Mouse (Mus musculus): ENCODE data around the gene Gm20388. TPM values are rescaled to one million over a fixed set of nuclear protein-coding genes. Genes with fewer than 3 reads are reported as not detected.

Gene Gm20388
- polyA plus RNA-seq, 1 experiment from 2014 or later = 5.3 TPM

DNA sequence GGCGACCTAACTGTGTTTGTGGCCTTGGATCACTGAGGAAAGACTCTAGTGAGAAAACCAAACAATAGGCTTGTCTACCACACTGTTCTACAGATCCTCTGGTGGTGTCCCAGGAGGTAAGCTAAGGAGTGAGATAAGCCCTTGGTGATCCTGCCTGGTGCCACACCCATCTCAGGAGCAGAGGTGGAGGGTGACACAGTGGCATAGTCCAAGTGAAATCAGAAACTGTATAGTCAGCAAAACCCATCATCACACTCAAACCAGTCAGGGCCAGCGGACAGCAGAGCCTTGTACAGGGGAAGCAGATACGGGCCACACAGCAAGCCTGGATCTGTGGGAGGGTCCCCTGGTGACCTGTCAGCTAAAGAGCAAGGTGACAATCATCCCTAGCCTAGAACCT is 1454.5 kb downstream of the Gm20388 start:
- Histone ChIP-seq H3K27me3 (replicated peaks; ENCODE audit: control insufficient read depth, insufficient read depth, low read length) (no peaks in the 10 kb centered on the region; the same call in 1 of the 2 replicates), H3K9ac (ENCODE audit: low read depth, low read length) (no peak overlapping the region), H3K4me3 (ENCODE audit: low read depth, low read length) (no peak overlapping the region), H3K27ac (ENCODE audit: low read depth, low read length) (no peak overlapping the region), H3K4me1 (replicated peaks; ENCODE audit: control insufficient read depth, insufficient read depth, low read length) (0 out of 2 replicates have a peak, but pooled peaks cover 3% of the 10 kb centered on the region), H3K9me3 (ENCODE audit: control insufficient read depth, low read length) (no peaks in the 10 kb centered on the region), H3K4me2 (no peak overlapping the region), H3K36me3 (ENCODE audit: control insufficient read depth, insufficient read depth, low read length) (no peaks in the 10 kb centered on the region)
- ATAC-seq (replicated peaks; ENCODE audit: low FRiP score) (no peak), DNase-seq (ENCODE audit: low spot score) (no peak)
- WGBS = 71% methylated on average over 3 of the region's 3 CpGs

DNA sequence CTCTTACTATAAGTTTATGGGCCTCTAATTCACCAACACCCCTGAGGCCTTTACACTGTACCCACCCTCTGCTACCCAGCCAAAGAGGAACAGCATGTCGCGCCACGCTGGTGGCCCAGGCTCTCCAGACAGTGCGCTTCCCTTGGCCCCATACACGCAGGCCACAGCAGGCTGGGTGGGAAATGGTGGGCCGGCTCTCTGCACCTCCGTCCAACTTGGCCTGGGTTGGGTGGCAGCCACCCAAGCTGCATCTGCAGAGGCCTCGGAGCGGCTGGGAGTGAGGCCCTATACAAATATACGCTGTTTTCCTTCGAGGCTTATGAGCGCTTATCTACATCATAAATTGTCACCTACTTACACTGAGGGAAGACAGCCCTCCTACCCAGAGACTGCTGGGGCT is 1456.0 kb downstream of the Gm20388 start:
- Histone ChIP-seq H3K9ac (ENCODE audit: low read depth, low read length) (no peak overlapping the region), H3K36me3 (ENCODE audit: control insufficient read depth, insufficient read depth, low read length) (no peaks in the 10 kb centered on the region), H3K27me3 (replicated peaks; ENCODE audit: control insufficient read depth, insufficient read depth, low read length) (no peaks in the 10 kb centered on the region; the same call in 1 of the 2 replicates), H3K27ac (ENCODE audit: low read depth, low read length) (no peak overlapping the region), H3K4me2 (no peak overlapping the region), H3K4me3 (ENCODE audit: low read depth, low read length) (no peak overlapping the region), H3K9me3 (ENCODE audit: control insufficient read depth, low read length) (no peaks in the 10 kb centered on the region), H3K4me1 (replicated peaks; ENCODE audit: control insufficient read depth, insufficient read depth, low read length) (no peaks in the 10 kb centered on the region)
- 75% methylated on average over 12 of the region's 12 CpGs for WGBS
- ATAC-seq (replicated peaks; ENCODE audit: low FRiP score) = no peak
- no peak for DNase-seq (ENCODE audit: low spot score)

DNA sequence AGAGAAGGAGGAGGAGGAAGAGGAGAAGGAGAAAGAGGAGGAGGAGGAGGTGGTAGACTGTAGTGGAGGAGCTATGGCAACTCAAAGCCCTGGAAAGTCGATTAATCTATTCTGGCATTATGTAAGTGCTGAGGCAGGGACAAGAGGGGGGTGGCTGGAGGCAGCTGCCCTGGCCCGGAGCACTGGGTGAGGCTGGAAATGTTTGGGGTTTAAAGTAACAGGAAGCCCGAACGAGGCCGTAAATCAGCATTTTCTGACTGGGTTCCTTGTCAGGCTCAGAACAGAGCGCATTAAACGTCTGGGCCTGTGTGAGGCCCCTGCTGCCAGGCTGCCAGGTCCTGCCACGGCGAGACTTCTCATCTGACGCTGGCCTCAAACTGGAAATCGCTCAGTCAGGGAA is 1458.2 kb downstream of the Gm20388 start:
- Histone ChIP-seq H3K4me2 (no peak overlapping the region), H3K4me3 (ENCODE audit: low read depth, low read length) (no peak overlapping the region), H3K27ac (ENCODE audit: low read depth, low read length) (no peak overlapping the region), H3K36me3 (ENCODE audit: control insufficient read depth, insufficient read depth, low read length) (no peaks in the 10 kb centered on the region), H3K4me1 (replicated peaks; ENCODE audit: control insufficient read depth, insufficient read depth, low read length) (no peaks in the 10 kb centered on the region), H3K27me3 (replicated peaks; ENCODE audit: control insufficient read depth, insufficient read depth, low read length) (no peaks in the 10 kb centered on the region; the same call in 1 of the 2 replicates), H3K9me3 (ENCODE audit: control insufficient read depth, low read length) (no peaks in the 10 kb centered on the region), H3K9ac (ENCODE audit: low read depth, low read length) (no peak overlapping the region)
- 45% methylated on average over 11 of the region's 11 CpGs for WGBS
- no peak for DNase-seq (ENCODE audit: low spot score)
- ATAC-seq (replicated peaks; ENCODE audit: low FRiP score) = no peak

DNA sequence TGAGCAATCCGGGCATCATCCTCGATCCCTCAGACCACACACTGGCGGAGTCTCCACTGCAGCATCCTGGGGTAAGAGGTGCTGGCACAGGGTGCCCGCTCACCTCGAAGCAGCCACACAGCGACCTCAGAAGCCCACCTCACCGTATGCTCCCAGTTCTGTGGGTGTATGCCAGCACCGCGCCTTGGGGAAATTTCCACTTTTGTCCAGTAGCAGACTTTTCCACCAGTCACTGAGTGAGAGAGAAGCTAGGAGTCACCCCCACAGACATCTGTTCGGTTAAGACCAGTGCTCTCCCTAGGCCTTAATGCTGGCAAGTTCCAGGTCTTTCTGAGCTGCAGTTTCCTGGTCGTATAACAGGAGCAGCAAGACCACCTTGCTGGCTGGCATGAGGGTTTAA is 1458.7 kb downstream of the Gm20388 start:
- H3K27ac ChIP-seq (ENCODE audit: low read depth, low read length) = no peak overlapping the region
- H3K4me3 ChIP-seq (ENCODE audit: low read depth, low read length) = no peak overlapping the region
- no peak overlapping the region for H3K4me2 ChIP-seq
- ATAC-seq (replicated peaks; ENCODE audit: low FRiP score) (no peak), DNase-seq (ENCODE audit: low spot score) (no peak)
- no peak overlapping the region for H3K9ac ChIP-seq (ENCODE audit: low read depth, low read length)
- H3K27me3 ChIP-seq (replicated peaks; ENCODE audit: control insufficient read depth, insufficient read depth, low read length) = peaks cover 2% of the 10 kb centered on the region; the same call in 1 of the 2 replicates
- WGBS = 82% methylated on average over 11 of the region's 11 CpGs
- H3K36me3 ChIP-seq (ENCODE audit: control insufficient read depth, insufficient read depth, low read length) = no peaks in the 10 kb centered on the region
- peaks cover 3% of the 10 kb centered on the region; the same call in 1 of the 2 replicates for H3K4me1 ChIP-seq (replicated peaks; ENCODE audit: control insufficient read depth, insufficient read depth, low read length)
- no peaks in the 10 kb centered on the region for H3K9me3 ChIP-seq (ENCODE audit: control insufficient read depth, low read length)

DNA sequence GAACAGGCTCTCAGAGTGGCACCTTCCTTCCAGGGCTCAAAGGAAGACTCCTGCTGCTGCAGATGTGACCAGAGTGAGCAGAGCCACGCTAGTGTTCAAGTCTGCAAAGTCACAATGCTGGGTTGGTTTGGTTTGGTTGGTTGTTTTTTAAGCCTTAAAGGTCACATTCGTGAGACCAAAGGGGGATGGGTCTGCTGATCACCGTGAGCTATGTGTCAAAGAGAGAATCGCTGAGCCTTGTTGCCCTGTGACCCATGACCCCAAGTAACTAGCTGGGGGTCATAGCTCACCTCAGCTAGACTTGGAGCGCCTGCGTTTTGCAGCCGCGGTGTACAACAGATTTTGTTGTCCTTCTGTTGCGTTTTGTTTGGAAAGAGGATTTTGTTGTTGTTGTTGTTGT is 1460.6 kb downstream of the Gm20388 start:
- ATAC-seq (replicated peaks; ENCODE audit: low FRiP score) = no peak

DNA sequence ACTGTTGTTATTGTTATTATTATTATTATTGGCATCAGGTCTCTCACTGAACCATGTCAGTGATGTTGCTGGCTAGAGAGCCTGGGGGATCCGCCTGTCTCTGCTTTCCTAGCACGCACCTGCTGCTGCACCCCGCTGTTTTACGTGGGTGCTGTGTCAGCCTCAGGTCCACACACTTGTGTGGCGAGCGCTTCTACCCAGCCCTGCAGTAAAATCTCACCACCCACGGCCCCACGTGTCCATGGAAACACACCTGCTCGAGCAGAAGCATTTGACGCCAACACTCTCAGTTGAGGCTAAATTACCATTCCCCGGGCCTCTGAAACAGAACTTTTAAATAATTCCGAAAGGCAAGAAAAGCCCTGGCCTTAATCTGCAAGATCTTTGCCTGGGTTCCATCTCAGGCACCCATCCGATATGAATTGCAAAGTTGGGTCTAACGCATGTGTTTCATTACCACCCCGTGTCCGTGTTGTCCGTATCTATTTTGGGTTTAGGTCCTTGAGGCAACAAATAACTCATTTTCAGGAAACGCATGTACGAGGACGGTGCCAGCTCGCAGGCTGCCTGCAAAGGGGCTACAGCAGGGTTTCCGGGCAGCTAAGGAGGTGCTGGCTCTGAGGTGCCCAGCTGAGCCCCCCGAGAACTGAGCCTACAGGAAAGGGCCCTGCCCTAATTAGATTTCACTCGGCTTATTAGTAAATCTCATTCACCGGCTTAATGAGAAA is 1461.4 kb downstream of the Gm20388 start:
- Histone ChIP-seq H3K9ac (ENCODE audit: low read depth, low read length) (no peak overlapping the region), H3K4me3 (ENCODE audit: low read depth, low read length) (no peak overlapping the region), H3K4me2 (no peak overlapping the region), H3K4me1 (replicated peaks; ENCODE audit: control insufficient read depth, insufficient read depth, low read length) (peaks cover 15% of the 10 kb centered on the region), H3K9me3 (ENCODE audit: control insufficient read depth, low read length) (no peaks in the 10 kb centered on the region), H3K27me3 (replicated peaks; ENCODE audit: control insufficient read depth, insufficient read depth, low read length) (0 out of 2 replicates have a peak, but pooled peaks cover 5% of the 10 kb centered on the region), H3K36me3 (ENCODE audit: control insufficient read depth, insufficient read depth, low read length) (no peaks in the 10 kb centered on the region), H3K27ac (ENCODE audit: low read depth, low read length) (no peak overlapping the region)
- ATAC-seq (replicated peaks; ENCODE audit: low FRiP score) (no peak), DNase-seq (ENCODE audit: low spot score) (no peak)
- WGBS = 84% methylated on average over 25 of the region's 25 CpGs

More for the DNA sequence above, 1460.6 kb downstream of the Gm20388 start:
- Histone ChIP-seq H3K36me3 (ENCODE audit: control insufficient read depth, insufficient read depth, low read length) (no peaks in the 10 kb centered on the region), H3K9me3 (ENCODE audit: control insufficient read depth, low read length) (no peaks in the 10 kb centered on the region), H3K27me3 (replicated peaks; ENCODE audit: control insufficient read depth, insufficient read depth, low read length) (0 out of 2 replicates have a peak, but pooled peaks cover 5% of the 10 kb centered on the region), H3K4me3 (ENCODE audit: low read depth, low read length) (no peak overlapping the region), H3K4me2 (no peak overlapping the region), H3K27ac (ENCODE audit: low read depth, low read length) (no peak overlapping the region), H3K9ac (ENCODE audit: low read depth, low read length) (no peak overlapping the region), H3K4me1 (replicated peaks; ENCODE audit: control insufficient read depth, insufficient read depth, low read length) (peaks cover 8% of the 10 kb centered on the region)
- 68% methylated on average over 9 of the region's 9 CpGs for WGBS
- no peak for DNase-seq (ENCODE audit: low spot score)

DNA sequence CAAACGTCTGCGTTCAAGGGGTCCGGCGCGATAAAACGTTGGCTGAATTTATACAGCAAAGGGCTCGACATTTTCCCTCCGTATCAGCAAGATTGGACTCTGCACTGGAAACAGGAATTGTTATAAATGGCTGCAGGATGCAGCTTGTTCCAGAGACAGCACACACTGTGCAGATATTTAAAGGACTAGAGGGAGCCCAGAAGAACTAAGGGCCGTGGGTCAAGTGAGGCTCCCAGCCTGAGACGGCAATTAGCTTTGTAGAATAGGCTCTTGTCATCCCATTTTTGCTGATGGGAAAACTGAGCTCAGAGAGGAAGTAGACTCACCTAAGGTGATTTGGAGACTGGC is 1462.0 kb downstream of the Gm20388 start:
- H3K4me1 ChIP-seq (replicated peaks; ENCODE audit: control insufficient read depth, insufficient read depth, low read length) = peaks cover 20% of the 10 kb centered on the region
- DNase-seq (ENCODE audit: low spot score) (no peak), ATAC-seq (replicated peaks; ENCODE audit: low FRiP score) (no peak)
- H3K9me3 ChIP-seq (ENCODE audit: control insufficient read depth, low read length) = no peaks in the 10 kb centered on the region
- H3K4me2 ChIP-seq = no peak overlapping the region
- 0 out of 2 replicates have a peak, but pooled peaks cover 5% of the 10 kb centered on the region for H3K27me3 ChIP-seq (replicated peaks; ENCODE audit: control insufficient read depth, insufficient read depth, low read length)
- H3K9ac ChIP-seq (ENCODE audit: low read depth, low read length) = no peak overlapping the region
- H3K36me3 ChIP-seq (ENCODE audit: control insufficient read depth, insufficient read depth, low read length) = no peaks in the 10 kb centered on the region
- no peak overlapping the region for H3K4me3 ChIP-seq (ENCODE audit: low read depth, low read length)
- no peak overlapping the region for H3K27ac ChIP-seq (ENCODE audit: low read depth, low read length)
- WGBS = 83% methylated on average over 10 of the region's 10 CpGs

DNA sequence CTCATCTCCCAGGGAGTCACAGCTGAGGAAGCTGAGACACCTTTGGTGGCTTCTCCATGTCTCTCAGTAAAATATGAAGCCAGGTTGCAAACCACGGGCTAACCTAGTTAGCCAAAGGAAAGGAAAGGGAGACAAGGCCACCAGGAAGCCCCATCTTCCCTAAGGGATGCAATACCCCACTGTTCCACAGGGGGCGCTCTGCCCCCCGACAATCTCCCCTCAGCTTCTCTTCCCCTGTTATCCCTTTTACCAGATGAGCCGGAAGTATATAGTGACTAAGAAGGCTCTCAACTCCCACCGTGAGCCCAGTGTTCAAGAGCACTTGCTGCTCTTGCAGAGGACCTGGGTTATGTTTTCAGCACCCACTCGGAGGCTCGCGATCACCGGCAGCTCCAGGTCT is 1463.6 kb downstream of the Gm20388 start:
- no peak for DNase-seq (ENCODE audit: low spot score)
- 24% methylated on average over 9 of the region's 9 CpGs for WGBS
- ATAC-seq (replicated peaks; ENCODE audit: low FRiP score) = no peak
- Histone ChIP-seq H3K9ac (ENCODE audit: low read depth, low read length) (no peak overlapping the region), H3K9me3 (ENCODE audit: control insufficient read depth, low read length) (no peaks in the 10 kb centered on the region), H3K4me2 (no peak overlapping the region), H3K27me3 (replicated peaks; ENCODE audit: control insufficient read depth, insufficient read depth, low read length) (peaks cover 5% of the 10 kb centered on the region; the same call in 1 of the 2 replicates), H3K4me1 (replicated peaks; ENCODE audit: control insufficient read depth, insufficient read depth, low read length) (peaks cover 26% of the 10 kb centered on the region), H3K36me3 (ENCODE audit: control insufficient read depth, insufficient read depth, low read length) (no peaks in the 10 kb centered on the region), H3K4me3 (ENCODE audit: low read depth, low read length) (no peak overlapping the region), H3K27ac (ENCODE audit: low read depth, low read length) (no peak overlapping the region)

DNA sequence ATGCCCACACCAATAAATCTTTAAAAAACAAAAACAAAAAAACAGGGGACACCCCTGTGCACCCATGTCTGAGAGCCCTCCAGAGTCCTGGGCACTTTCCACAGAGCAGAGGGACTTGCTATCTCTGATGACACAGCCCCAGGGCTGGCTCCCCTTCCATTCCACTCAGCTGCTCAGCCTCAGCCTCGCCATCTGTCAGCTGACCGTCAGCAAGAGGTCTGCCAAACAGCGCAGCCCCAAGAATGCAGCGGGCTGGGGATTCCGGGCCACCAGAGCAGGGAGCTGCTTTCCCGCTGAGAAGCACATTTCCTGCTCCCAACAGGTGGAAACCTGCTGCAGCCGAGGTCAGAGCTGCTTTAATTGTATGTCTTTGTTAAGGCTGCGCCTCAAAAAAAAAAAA is 1464.1 kb downstream of the Gm20388 start:
- H3K36me3 ChIP-seq (ENCODE audit: control insufficient read depth, insufficient read depth, low read length) = no peaks in the 10 kb centered on the region
- DNase-seq (ENCODE audit: low spot score) (no peak), ATAC-seq (replicated peaks; ENCODE audit: low FRiP score) (no peak; the same call in 1 of the 2 replicates)
- H3K27ac ChIP-seq (ENCODE audit: low read depth, low read length) = no peak overlapping the region
- H3K9me3 ChIP-seq (ENCODE audit: control insufficient read depth, low read length) = no peaks in the 10 kb centered on the region
- no peak overlapping the region for H3K4me3 ChIP-seq (ENCODE audit: low read depth, low read length)
- peaks cover 5% of the 10 kb centered on the region; the same call in 1 of the 2 replicates for H3K27me3 ChIP-seq (replicated peaks; ENCODE audit: control insufficient read depth, insufficient read depth, low read length)
- H3K4me2 ChIP-seq = no peak overlapping the region
- peaks cover 26% of the 10 kb centered on the region for H3K4me1 ChIP-seq (replicated peaks; ENCODE audit: control insufficient read depth, insufficient read depth, low read length)
- no peak overlapping the region for H3K9ac ChIP-seq (ENCODE audit: low read depth, low read length)
- 8% methylated on average over 8 of the region's 8 CpGs for WGBS
